Mouse (Mus musculus) ES-E14 (cell line): ENCODE data around the gene Mmgt2.

Experiments used
- HCFC1 ChIP-seq: IDR thresholded peaks from 2 replicates; pipeline ENCODE4 v1.6.1; 2012; ENCODE audit warnings: low read length, inconsistent platforms, borderline replicate concordance; ENCODE audit not compliant: insufficient read depth
- MAFK ChIP-seq: IDR thresholded peaks from 2 replicates; pipeline ENCODE4 v1.6.1; 2014; ENCODE audit warnings: mild to moderate bottlenecking, low read depth, low read length, inconsistent platforms; ENCODE audit not compliant: insufficient read depth
- ZC3H11A ChIP-seq: IDR thresholded peaks from 2 replicates; pipeline ENCODE4 v1.6.1; 2012; ENCODE audit warnings: low read depth, mild to moderate bottlenecking, inconsistent platforms, low read length, borderline replicate concordance

GRCm38 (mm10) chr11:62604123-62604706, 44.2 kb upstream of the Mmgt2 start:
- TF ChIP-seq HCFC1 = no peak
- TF ChIP-seq MAFK = no peak
- TF ChIP-seq ZC3H11A = no peak
